Mouse (Mus musculus) hindbrain, embryonic 13.5 days (tissue): Measurements from ENCODE around the gene Slc22a3. TPM values are rescaled to one million over a fixed set of nuclear protein-coding genes. Genes with fewer than 3 reads are reported as not detected.

Source experiments
- polyA plus RNA-seq: library from polyadenylated mRNA; unstranded; fragments of >200 nt; fragmentation: Nextera tagmentation; extraction: Ambion mirVana; gene quantifications from 2 replicates; pipeline ENCODE4 v1.2.1, GENCODE M21; 2015

Gene Slc22a3
- polyA plus RNA-seq, 1 experiment from 2014 or later, result 0.66 TPM

Other genes starting within 250 kb of the Slc22a3 start
- gene Map3k4, start 188.9 kb downstream of the Slc22a3 start, polyA plus RNA-seq, result 41.1 and 45.8 TPM in 2 replicates
- gene Plg, start 129.1 kb downstream of the Slc22a3 start, polyA plus RNA-seq, result not detected in 2 replicates
- gene Slc22a2, start 76.4 kb upstream of the Slc22a3 start, polyA plus RNA-seq, result 0.53 and 0.76 TPM in 2 replicates
- not detected in 2 replicates for gene Slc22a1, start 168.1 kb upstream of the Slc22a3 start, polyA plus RNA-seq